Mouse (Mus musculus): ENCODE data around the gene Ktn1.

Gene Ktn1

GRCm38 (mm10) chr14:47648218-47648617 lies at the start of gene Ktn1:
Gene Ktn1 (plus strand): TSS chr14:47648448.
- DNase-seq (ENCODE audit: low spot score), result no peak

- DNase-seq (ENCODE audit: low spot score), result no peak
Measured at GRCm38 (mm10) chr14:47613254-47613653, 35.0 kb upstream of the Ktn1 start.

GRCm38 (mm10) chr14:47618891-47619290 lies 29.4 kb upstream of the Ktn1 start:
- DNase-seq (ENCODE audit: low spot score), result no peak

- DNase-seq (ENCODE audit: low spot score), result no peak
Measured at GRCm38 (mm10) chr14:47621901-47622300, 26.3 kb upstream of the Ktn1 start.

GRCm38 (mm10) chr14:47624837-47625236 lies 23.4 kb upstream of the Ktn1 start:
- no peak for DNase-seq (ENCODE audit: low spot score)

GRCm38 (mm10) chr14:47626143-47626542 lies 22.1 kb upstream of the Ktn1 start:
- DNase-seq (ENCODE audit: low spot score), result no peak

- DNase-seq (ENCODE audit: low spot score), result no peak
Measured at GRCm38 (mm10) chr14:47626812-47627211, 21.4 kb upstream of the Ktn1 start.

GRCm38 (mm10) chr14:47627360-47627759 lies 20.9 kb upstream of the Ktn1 start:
- DNase-seq (ENCODE audit: low spot score), result no peak

GRCm38 (mm10) chr14:47632419-47632818 lies 15.8 kb upstream of the Ktn1 start:
- no peak for DNase-seq (ENCODE audit: low spot score)

- DNase-seq (ENCODE audit: low spot score), result no peak
Measured at GRCm38 (mm10) chr14:47634410-47634809, 13.8 kb upstream of the Ktn1 start.

- DNase-seq (ENCODE audit: low spot score), result no peak
Measured at GRCm38 (mm10) chr14:47634846-47635245, 13.4 kb upstream of the Ktn1 start.

GRCm38 (mm10) chr14:47638316-47638895 lies 9.8 kb upstream of the Ktn1 start:
- no peak for DNase-seq (ENCODE audit: low spot score)

GRCm38 (mm10) chr14:47645620-47646019 lies 2.6 kb upstream of the Ktn1 start:
- DNase-seq (ENCODE audit: low spot score), result no peak

GRCm38 (mm10) chr14:47646246-47646645 lies 2.0 kb upstream of the Ktn1 start:
- no peak for DNase-seq (ENCODE audit: low spot score)

- DNase-seq (ENCODE audit: low spot score), result no peak
Measured at GRCm38 (mm10) chr14:47646696-47647516, 1.3 kb upstream of the Ktn1 start.

GRCm38 (mm10) chr14:47648706-47649630 lies 720 bp downstream of the Ktn1 start:
- peak; percentile 75 for DNase-seq (ENCODE audit: low spot score)

- peak; percentile 23 for DNase-seq (ENCODE audit: low spot score)
Measured at GRCm38 (mm10) chr14:47649631-47650337, 1.5 kb downstream of the Ktn1 start.

GRCm38 (mm10) chr14:47650338-47650720 lies 2.1 kb downstream of the Ktn1 start:
- no peak for DNase-seq (ENCODE audit: low spot score)

- no peak for DNase-seq (ENCODE audit: low spot score)
Measured at GRCm38 (mm10) chr14:47651272-47651671, 3.0 kb downstream of the Ktn1 start.

GRCm38 (mm10) chr14:47655444-47655843 lies 7.2 kb downstream of the Ktn1 start:
- no peak for DNase-seq (ENCODE audit: low spot score)

GRCm38 (mm10) chr14:47663844-47664469 lies 15.7 kb downstream of the Ktn1 start:
- no peak for DNase-seq (ENCODE audit: low spot score)

Measured in layer of hippocampus, adult 11-12 months (tissue).